Mouse (Mus musculus) embryonic fibroblast, embryonic 13.5 days (primary cell): ENCODE results near the gene Topaz1. TPM values are rescaled to one million over a fixed set of nuclear protein-coding genes. Genes with fewer than 3 reads are reported as not detected.
A peak's percentile ranks its signal among the peaks of the same experiment; 100 is the strongest.

Source experiments
- H3K27ac ChIP-seq: 2 replicates; pipeline ENCODE4 v1.5.1; 2012; ENCODE audit warnings: low read length, control low read depth, inconsistent platforms; ENCODE audit not compliant: insufficient read depth
- H3K4me1 ChIP-seq: 2 replicates; pipeline ENCODE4 v1.6.1; 2011; ENCODE audit warnings: low read length; ENCODE audit not compliant: control insufficient read depth, insufficient read depth
- H3K4me3 ChIP-seq: 2 replicates; pipeline ENCODE4 v1.5.1; 2011; ENCODE audit warnings: mild to moderate bottlenecking, control low read depth, low read length; ENCODE audit not compliant: insufficient read depth
- CTCF ChIP-seq: IDR thresholded peaks from 2 replicates; pipeline ENCODE4 v1.5.1; 2011; ENCODE audit warnings: mild to moderate bottlenecking, control low read depth, low read length, moderate library complexity, borderline replicate concordance; ENCODE audit not compliant: insufficient read depth
- POLR2A ChIP-seq: IDR thresholded peaks from 2 replicates; pipeline ENCODE4 v1.6.1; 2011; ENCODE audit warnings: low read depth, mild to moderate bottlenecking, control low read depth, low read length, moderate library complexity
- polyA plus RNA-seq: library from polyadenylated mRNA; stranded (reverse); fragments of >200 nt; gene quantifications from 2 replicates; pipeline ENCODE4 v1.2.4, GENCODE M21; 2011; ENCODE audit warnings: low read depth; ENCODE audit not compliant: missing spikeins, insufficient read length

The Topaz1 gene
- polyA plus RNA-seq, 1 experiment = not detected

- H3K27ac ChIP-seq = no peak overlapping the region
- H3K4me1 ChIP-seq = no peaks in the 10 kb centered on the region
- no peak for TF ChIP-seq POLR2A
- TF ChIP-seq CTCF = no peak
- no peak overlapping the region for H3K4me3 ChIP-seq
Measured at GRCm38 (mm10) chr9:122734934-122735333, 12.2 kb upstream of the Topaz1 start.

- Histone ChIP-seq H3K27ac (no peak overlapping the region), H3K4me3 (no peak overlapping the region), H3K4me1 (no peaks in the 10 kb centered on the region)
- TF ChIP-seq CTCF (no peak), POLR2A (no peak)
Measured at GRCm38 (mm10) chr9:122736001-122736400, 11.1 kb upstream of the Topaz1 start.

GRCm38 (mm10) chr9:122736742-122737141 lies 10.4 kb upstream of the Topaz1 start:
- H3K4me1 ChIP-seq = no peaks in the 10 kb centered on the region
- H3K4me3 ChIP-seq = no peak overlapping the region
- TF ChIP-seq POLR2A = no peak
- TF ChIP-seq CTCF = no peak
- H3K27ac ChIP-seq = no peak overlapping the region

GRCm38 (mm10) chr9:122745879-122746278 lies 1.3 kb upstream of the Topaz1 start:
- H3K4me3 ChIP-seq = no peak overlapping the region
- TF ChIP-seq CTCF (no peak), POLR2A (no peak)
- H3K27ac ChIP-seq = no peak overlapping the region
- H3K4me1 ChIP-seq = no peaks in the 10 kb centered on the region

GRCm38 (mm10) chr9:122757614-122758013 lies 10.5 kb downstream of the Topaz1 start:
- no peak overlapping the region for H3K4me3 ChIP-seq
- TF ChIP-seq POLR2A = no peak
- no peak for TF ChIP-seq CTCF
- H3K27ac ChIP-seq = no peak overlapping the region
- H3K4me1 ChIP-seq = no peaks in the 10 kb centered on the region

- no peak overlapping the region for H3K27ac ChIP-seq
- TF ChIP-seq CTCF (no peak), POLR2A (no peak)
Measured at GRCm38 (mm10) chr9:122760111-122760510, 13.0 kb downstream of the Topaz1 start.

GRCm38 (mm10) chr9:122785231-122785630 lies 38.1 kb downstream of the Topaz1 start:
- TF ChIP-seq CTCF (no peak), POLR2A (no peak)
- no peak overlapping the region for H3K4me3 ChIP-seq
- no peaks in the 10 kb centered on the region; the same call in 1 of the 2 replicates for H3K4me1 ChIP-seq
- no peak overlapping the region for H3K27ac ChIP-seq

More at GRCm38 (mm10) chr9:122760111-122760510, 13.0 kb downstream of the Topaz1 start:
- no peak overlapping the region for H3K4me3 ChIP-seq
- no peaks in the 10 kb centered on the region for H3K4me1 ChIP-seq

- Histone ChIP-seq H3K27ac (no peak overlapping the region), H3K4me1 (no peaks in the 10 kb centered on the region; the same call in 1 of the 2 replicates), H3K4me3 (no peak overlapping the region)
- no peak for TF ChIP-seq POLR2A
- TF ChIP-seq CTCF = no peak
Measured at GRCm38 (mm10) chr9:122786534-122786933, 39.4 kb downstream of the Topaz1 start.

GRCm38 (mm10) chr9:122805053-122805844 lies 58.1 kb downstream of the Topaz1 start, which contains the start of gene Tcaim:
Gene Tcaim (plus strand): TSS chr9:122805539.
- H3K4me1 ChIP-seq = no peaks in the 10 kb centered on the region
- peak within 1 kb of the TSS; percentile 55 for H3K4me3 ChIP-seq
- no peak for TF ChIP-seq CTCF
- TF ChIP-seq POLR2A = peak; percentile 75
- peak within 1 kb of the TSS; percentile 79 for H3K27ac ChIP-seq

GRCm38 (mm10) chr9:122805845-122806341 lies 58.7 kb downstream of the Topaz1 start:
- Histone ChIP-seq H3K27ac (peak overlapping the region; percentile 79), H3K4me1 (no peaks in the 10 kb centered on the region), H3K4me3 (peak overlapping the region; percentile 55)
- TF ChIP-seq CTCF = no peak
- TF ChIP-seq POLR2A = peak; percentile 73
